Mouse (Mus musculus): ENCODE measurements around the gene Trmt44.

DNA sequence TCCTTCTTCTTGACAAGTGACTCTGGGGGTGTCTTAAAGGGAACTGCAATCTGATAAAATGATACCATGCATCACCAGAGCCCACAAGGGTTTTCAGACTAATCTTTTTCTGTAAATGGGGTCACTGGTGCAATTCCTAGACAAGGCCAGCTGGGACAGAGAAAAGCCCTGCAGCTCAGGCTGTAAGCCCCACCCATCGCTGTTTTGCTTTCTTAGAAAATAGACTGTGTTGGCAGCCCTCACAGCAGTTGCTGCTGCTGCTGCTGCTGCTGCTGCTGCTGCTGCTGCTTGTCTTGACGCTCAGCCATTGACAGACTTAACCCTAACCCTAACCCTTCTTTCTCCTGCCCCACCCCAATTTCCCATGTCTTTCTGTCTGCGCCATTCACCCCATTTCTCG, 35.3 kb downstream of the Trmt44 start:
- no peak for TF ChIP-seq FLI1 (IDR thresholded peaks at IDR 0.05; ENCODE audit: low read length)
- TF ChIP-seq GATA1 (IDR thresholded peaks at IDR 0.05; ENCODE audit: borderline replicate concordance, low read length), result no peak

Measured in megakaryocyte, embryonic 14.5 days (primary cell).